Mouse (Mus musculus) heart, adult 2 months (tissue): ENCODE measurements around the gene Parvb. TPM values are rescaled to one million over a fixed set of nuclear protein-coding genes. Genes with fewer than 3 reads are reported as not detected.

Experiments
- DNase-seq, 2 experiments: peaks; one replicate each; pipeline ENCODE4 v3.0.0; 2021
- H3K27ac ChIP-seq: fragments of 200-600 bp; 2 replicates; pipeline ENCODE4 v1.8.1; 2022
- H3K27me3 ChIP-seq: fragments of 200-500 bp; 2 replicates; pipeline ENCODE4 v1.6.1; 2012; ENCODE audit warnings: mild to moderate bottlenecking, low read length, inconsistent platforms, mixed read lengths; ENCODE audit not compliant: control insufficient read depth, insufficient read depth
- H3K36me3 ChIP-seq: fragments of 200-500 bp; 2 replicates; pipeline ENCODE4 v1.6.1; 2012; ENCODE audit warnings: low read length, inconsistent platforms; ENCODE audit not compliant: control insufficient read depth, insufficient read depth
- H3K4me1 ChIP-seq: fragments of 200-500 bp; 2 replicates; pipeline ENCODE4 v1.6.1; 2011; ENCODE audit warnings: low read length; ENCODE audit not compliant: control insufficient read depth, insufficient read depth
- H3K4me3 ChIP-seq: fragments of 200-600 bp; 2 replicates; pipeline ENCODE4 v1.8.1; 2022
- H3K79me2 ChIP-seq: fragments of 200-500 bp; replicated peaks from 2 replicates; pipeline ENCODE4 v1.6.1; 2012; ENCODE audit warnings: mild to moderate bottlenecking, inconsistent platforms, low read length, moderate library complexity, mixed read lengths; ENCODE audit not compliant: control insufficient read depth, insufficient read depth
- H3K9ac ChIP-seq: fragments of 200-500 bp; 2 replicates; pipeline ENCODE4 v1.6.1; 2012; ENCODE audit warnings: low read depth, mild to moderate bottlenecking, control low read depth, inconsistent platforms, low read length, mixed read lengths
- CTCF ChIP-seq: fragments of 200-600 bp; IDR thresholded peaks from 2 replicates; pipeline ENCODE4 v1.8.1; 2022; ENCODE audit warnings: antibody characterized with exemption, mild to moderate bottlenecking, moderate library complexity
- EP300 ChIP-seq: fragments of 200-500 bp; IDR thresholded peaks from 2 replicates; pipeline ENCODE4 v1.6.1; 2011; ENCODE audit warnings: low read depth, low read length, control low read depth; ENCODE audit not compliant: insufficient read depth
- POLR2A ChIP-seq: fragments of 200-500 bp; IDR thresholded peaks from 2 replicates; pipeline ENCODE4 v1.6.1; 2011; ENCODE audit warnings: mild to moderate bottlenecking, low read depth, low read length, control low read depth; ENCODE audit not compliant: insufficient read depth
- WGBS: fragments of 180-500 bp; shearing (Covaris S2); methylation state at CpG from one replicate; pipeline ENCODE4 v1.1.7; 2018; 5-methylcytosine and 5-hydroxymethylcytosine counted together
- intact Hi-C: fragments of 180-260 bp; cut with DNase I; formaldehyde crosslinking; loops from one replicate; pipeline ENCODE4 v1.15.1; 2025
- polyA plus RNA-seq: library from polyadenylated mRNA; depleted of rRNA; stranded (reverse); fragments of >200 nt; gene quantifications from 2 replicates; pipeline ENCODE4 v1.2.3, GENCODE M21; 2012
- total RNA-seq, 2 experiments: library from RNA; stranded (reverse); gene quantifications; 2 replicates each; pipeline ENCODE4 v1.2.3; 2021

Gene Parvb
- total and polyA plus RNA-seq, 3 experiments, result 58.5 to 116 (median 99.4) TPM

GRCm38 (mm10) chr15:84270032-84270431, 38.2 kb downstream of the Parvb start:
- 36% methylated on average over 5 of the region's 5 CpGs for WGBS
- H3K9ac ChIP-seq, result no peak overlapping the region
- H3K27me3 ChIP-seq, result no peaks in the 10 kb centered on the region

DNA sequence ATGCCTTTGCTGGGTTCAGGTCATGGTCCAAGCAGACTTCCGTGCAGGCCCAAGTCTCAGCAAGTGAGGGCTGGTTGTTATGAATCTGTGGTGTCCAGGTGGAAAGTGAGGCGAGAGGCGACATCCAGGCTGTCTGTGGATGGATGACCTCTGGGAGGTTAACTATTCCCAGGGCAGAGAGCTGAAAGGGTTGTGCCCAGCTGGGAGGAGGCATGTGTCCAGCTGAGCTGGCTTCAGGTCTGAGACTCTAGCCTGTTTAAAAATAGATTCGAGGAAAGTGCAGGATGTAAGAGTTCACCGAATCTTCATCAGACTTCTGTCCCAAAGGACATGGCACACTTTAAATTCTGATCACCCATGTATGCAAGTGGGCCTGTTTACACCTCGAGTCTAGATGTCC, 38.6 kb downstream of the Parvb start:
- H3K4me3 ChIP-seq, result no peak overlapping the region
- H3K36me3 ChIP-seq, result no peaks in the 10 kb centered on the region
- no peaks in the 10 kb centered on the region for H3K27me3 ChIP-seq
- intact Hi-C loops, result no loop called here
- H3K4me1 ChIP-seq, result peaks cover 20% of the 10 kb centered on the region
- TF ChIP-seq POLR2A, result no peak
- TF ChIP-seq EP300, result no peak
- TF ChIP-seq CTCF, result no peak
- 39% methylated on average over 6 of the region's 6 CpGs for WGBS
- H3K79me2 ChIP-seq, result no peaks in the 10 kb centered on the region; the same call in 1 of the 2 replicates
- peak in 1 of 2 experiments; percentile 54 for DNase-seq
- no peak overlapping the region; the same call in 1 of the 2 replicates for H3K9ac ChIP-seq
- peak overlapping the region; percentile 62 for H3K27ac ChIP-seq

More at GRCm38 (mm10) chr15:84270032-84270431, 38.2 kb downstream of the Parvb start:
- H3K4me1 ChIP-seq, result peaks cover 22% of the 10 kb centered on the region
- DNase-seq, result no peak
- H3K79me2 ChIP-seq, result peaks cover 2% of the 10 kb centered on the region; the same call in 1 of the 2 replicates
- intact Hi-C loops, result no loop called here
- TF ChIP-seq CTCF, result no peak
- TF ChIP-seq POLR2A, result no peak
- no peak for TF ChIP-seq EP300
- H3K27ac ChIP-seq, result peak overlapping the region; percentile 62
- H3K36me3 ChIP-seq, result no peaks in the 10 kb centered on the region
- no peak overlapping the region for H3K4me3 ChIP-seq

- Histone ChIP-seq H3K4me3 (no peak overlapping the region), H3K79me2 (no peaks in the 10 kb centered on the region; the same call in 1 of the 2 replicates), H3K27me3 (no peaks in the 10 kb centered on the region), H3K27ac (no peak overlapping the region), H3K4me1 (no peaks in the 10 kb centered on the region; the same call in 1 of the 2 replicates), H3K36me3 (no peaks in the 10 kb centered on the region), H3K9ac (no peak overlapping the region)
- WGBS, result 94% methylated on average over 4 of the region's 4 CpGs
- DNase-seq, result no peak
- intact Hi-C loops, result no loop called here
- TF ChIP-seq EP300, result no peak
- no peak for TF ChIP-seq POLR2A
- no peak for TF ChIP-seq CTCF
Observed at GRCm38 (mm10) chr15:84276066-84276465, 44.2 kb downstream of the Parvb start.

GRCm38 (mm10) chr15:84278091-84278490, 46.2 kb downstream of the Parvb start:
- intact Hi-C loops, result no loop called here
- Histone ChIP-seq H3K27ac (no peak overlapping the region), H3K36me3 (no peaks in the 10 kb centered on the region), H3K79me2 (no peaks in the 10 kb centered on the region), H3K27me3 (no peaks in the 10 kb centered on the region), H3K4me3 (no peak overlapping the region), H3K4me1 (no peaks in the 10 kb centered on the region), H3K9ac (no peak overlapping the region)
- no peak for TF ChIP-seq CTCF
- TF ChIP-seq POLR2A, result no peak
- TF ChIP-seq EP300, result no peak
- 84% methylated on average over 7 of the region's 7 CpGs for WGBS
- DNase-seq, result no peak

GRCm38 (mm10) chr15:84278656-84279055, 46.8 kb downstream of the Parvb start:
- WGBS, result 89% methylated on average over 7 of the region's 7 CpGs
- intact Hi-C loops, result no loop called here
- Histone ChIP-seq H3K9ac (no peak overlapping the region), H3K27me3 (no peaks in the 10 kb centered on the region), H3K4me3 (no peak overlapping the region), H3K4me1 (no peaks in the 10 kb centered on the region), H3K27ac (no peak overlapping the region), H3K79me2 (no peaks in the 10 kb centered on the region), H3K36me3 (no peaks in the 10 kb centered on the region)
- no peak for TF ChIP-seq EP300
- TF ChIP-seq CTCF, result no peak
- no peak for TF ChIP-seq POLR2A
- no peak for DNase-seq

GRCm38 (mm10) chr15:84280309-84280708, 48.5 kb downstream of the Parvb start:
- no peak overlapping the region for H3K9ac ChIP-seq
- no peaks in the 10 kb centered on the region for H3K27me3 ChIP-seq
- no peak overlapping the region for H3K4me3 ChIP-seq
- H3K79me2 ChIP-seq, result no peaks in the 10 kb centered on the region
- H3K27ac ChIP-seq, result no peak overlapping the region
- no peaks in the 10 kb centered on the region for H3K36me3 ChIP-seq
- TF ChIP-seq EP300 (no peak), POLR2A (no peak), CTCF (no peak)
- no peak for DNase-seq
- intact Hi-C loops, result loop anchor here (5.0 kb wide), 1 partner anchor 332 kb away; no protein-coding TSS in a partner anchor
- no peaks in the 10 kb centered on the region for H3K4me1 ChIP-seq
- 77% methylated on average over 8 of the region's 8 CpGs for WGBS
